Mouse (Mus musculus): Measurements from ENCODE around the gene Gtpbp3.
A peak's percentile ranks its signal among the peaks of the same experiment; 100 is the strongest.

Gtpbp3 gene

GRCm38 (mm10) chr8:71498816-71499690 is 11.2 kb downstream of the Gtpbp3 start:
- DNase-seq: peak; percentile 58

- no peak for DNase-seq
Measured at GRCm38 (mm10) chr8:71504349-71504748, 16.4 kb downstream of the Gtpbp3 start.

- DNase-seq: no peak
Measured at GRCm38 (mm10) chr8:71505326-71505725, 17.4 kb downstream of the Gtpbp3 start.

GRCm38 (mm10) chr8:71505979-71506378 is 18.1 kb downstream of the Gtpbp3 start:
- DNase-seq: peak; percentile 46

- DNase-seq: peak; percentile 70
Measured at GRCm38 (mm10) chr8:71507589-71508104, 19.7 kb downstream of the Gtpbp3 start.

- no peak for DNase-seq
Measured at GRCm38 (mm10) chr8:71509316-71509715, 21.4 kb downstream of the Gtpbp3 start.

GRCm38 (mm10) chr8:71511644-71512043 is 23.7 kb downstream of the Gtpbp3 start, which contains the start of gene Plvap:
Plvap (minus strand) TSS chr8:71511752.
- DNase-seq: peak; percentile 62

GRCm38 (mm10) chr8:71513018-71513754 is 25.3 kb downstream of the Gtpbp3 start:
- no peak for DNase-seq

GRCm38 (mm10) chr8:71515043-71515442 is 27.1 kb downstream of the Gtpbp3 start:
- DNase-seq: no peak

- DNase-seq: no peak
Measured at GRCm38 (mm10) chr8:71516786-71517185, 28.9 kb downstream of the Gtpbp3 start.

GRCm38 (mm10) chr8:71519037-71519825 is 31.3 kb downstream of the Gtpbp3 start:
- peak; percentile 83 for DNase-seq

GRCm38 (mm10) chr8:71521634-71522033 is 33.7 kb downstream of the Gtpbp3 start:
- DNase-seq: peak; percentile 98

GRCm38 (mm10) chr8:71525226-71526050 is 37.5 kb downstream of the Gtpbp3 start, which contains the start of gene Ccdc194:
Ccdc194 (minus strand) TSS chr8:71525711.
- DNase-seq: no peak

- no peak for DNase-seq
Measured at GRCm38 (mm10) chr8:71526272-71526671, 38.4 kb downstream of the Gtpbp3 start.

- DNase-seq: no peak
Measured at GRCm38 (mm10) chr8:71527162-71527870, 39.4 kb downstream of the Gtpbp3 start.

- DNase-seq: peak; percentile 59
Measured at GRCm38 (mm10) chr8:71528362-71529073, 40.6 kb downstream of the Gtpbp3 start.

- DNase-seq: peak; percentile 46
Measured at GRCm38 (mm10) chr8:71530735-71531467, 43.0 kb downstream of the Gtpbp3 start.

- no peak for DNase-seq
Measured at GRCm38 (mm10) chr8:71534263-71534810, 46.4 kb downstream of the Gtpbp3 start.

- no peak for DNase-seq
Measured at GRCm38 (mm10) chr8:71535663-71536062, 47.8 kb downstream of the Gtpbp3 start.

Data from lung, postnatal 14 days (tissue).